In genomic region chr6:125546474-125546873, GRCm38 (mm10) we compare ENCODE assay signal across 10 mouse cellular contexts. TPM values are rescaled to one million over a fixed set of nuclear protein-coding genes. Genes with fewer than 3 reads are reported as not detected.
DNase-seq lines count a peak whose midpoint lies in the region; ATAC-seq and TF ChIP-seq lines count a peak whose summit lies in the region.
"Had no signal": no experiment of that assay in that cellular context is flagged by ENCODE, and none has a peak within 500 bp of the region (broad histone marks: within the 10 kb centered on the region; RNA-seq: fewer than 3 reads in every experiment).

Gene Vwf (plus strand): TSS chr6:125546774.

- no peak for TF ChIP-seq POLR2A in cortical plate, adult 2 months (IDR thresholded peaks at IDR 0.05; ENCODE audit: extremely low read depth, insufficient read depth, low read length)

- H3K4me3 ChIP-seq in cortical plate, adult 2 months (ENCODE audit: insufficient read depth, low read length): no peak within 1 kb of the TSS
- H3K4me3 ChIP-seq: limb, embryonic 12.5 days had no signal

- no peak for TF ChIP-seq CTCF in cortical plate, adult 2 months (IDR thresholded peaks at IDR 0.05; ENCODE audit: extremely low read depth, insufficient read depth, low read length)

- H3K4me1 ChIP-seq in cortical plate, adult 2 months (ENCODE audit: control insufficient read depth, insufficient read depth, low read length): no peaks in the 10 kb centered on the region
- H3K4me1 ChIP-seq: limb, embryonic 12.5 days had no signal

- DNase-seq in left cerebral cortex, adult 18-20 months (ENCODE audit: low spot score in 2 of 2): no peak
- DNase-seq in left cerebral cortex, adult 9 months (ENCODE audit: low spot score in 2 of 2): no peak
- no peak for DNase-seq in gonadal fat pad, adult 2 months (ENCODE audit: low read depth)
- no peak for DNase-seq in layer of hippocampus, postnatal 14 days (ENCODE audit: low spot score in 2 of 2)
- DNase-seq in Muller cell, postnatal 12 days (ENCODE audit: inconsistent ontology term): no peak
- DNase-seq in kidney, adult 8-10 months: no peak
- DNase-seq: cerebellum, adult 9-10 months had no signal

- H3K27ac ChIP-seq in cortical plate, adult 2 months (ENCODE audit: insufficient read depth, low read length): no peak within 1 kb of the TSS
- H3K27ac ChIP-seq: limb, embryonic 12.5 days had no signal

- ATAC-seq in frontal cortex, adult (ENCODE audit: low TSS enrichment): no peak

RNA-seq across cellular contexts. Expression of gene Vwf, which starts in this region (rescaled TPM):
- total RNA-seq in left cerebral cortex, adult 18-20 months (2021): 10 to 100 TPM; 14.8 to 24.1 TPM
- 19.9 and 22.9 TPM in 2 replicates for polyA plus RNA-seq in cortical plate, adult 2 months (2012; rRNA removed)
- polyA plus RNA-seq in gonadal fat pad, adult 2 months (2012; rRNA removed): 76.1 and 90.2 TPM in 2 replicates
- 10 to 100 TPM; 29.1 to 32.8 TPM for total RNA-seq in layer of hippocampus, postnatal 14 days (2021)
